Mouse (Mus musculus) stomach, embryonic 14.5 days (tissue): ENCODE results near the gene Il1rap. TPM values are rescaled to one million over a fixed set of nuclear protein-coding genes. Genes with fewer than 3 reads are reported as not detected.

Source experiments
- ATAC-seq: fragments of 200-750 bp; cut with Nextera tagmentation; 2 replicates; pipeline ENCODE4 v1.8.0; 2017; ENCODE audit warnings: low read depth, moderate TSS enrichment; ENCODE audit not compliant: insufficient number of reproducible peaks, insufficient read depth, low FRiP score
- H3K27ac ChIP-seq: fragments of 300-500 bp; sonication (generic); 2 replicates; pipeline ENCODE4 v1.5.1; 2014; ENCODE audit warnings: mild to moderate bottlenecking, low read length, moderate library complexity, mixed read lengths
- H3K27me3 ChIP-seq: fragments of 300-500 bp; sonication (generic); 2 replicates; pipeline ENCODE4 v1.6.1; 2014; ENCODE audit warnings: low read length, control low read depth, mixed read lengths; ENCODE audit not compliant: control insufficient read depth, insufficient read depth
- H3K36me3 ChIP-seq: fragments of 300-500 bp; sonication (generic); 2 replicates; pipeline ENCODE4 v1.6.1; 2014; ENCODE audit warnings: mild to moderate bottlenecking, control low read depth, low read length, moderate library complexity, mixed read lengths; ENCODE audit not compliant: control insufficient read depth, insufficient read depth
- H3K4me1 ChIP-seq: fragments of 300-500 bp; sonication (generic); 2 replicates; pipeline ENCODE4 v1.6.1; 2014; ENCODE audit warnings: low read length, control low read depth, mixed read lengths; ENCODE audit not compliant: control insufficient read depth, insufficient read depth
- H3K4me2 ChIP-seq: fragments of 300-500 bp; sonication (generic); replicated peaks from 2 replicates; pipeline ENCODE4 v1.6.1; 2014; ENCODE audit warnings: low read depth, low read length, control low read depth
- H3K4me3 ChIP-seq: fragments of 300-500 bp; sonication (generic); 2 replicates; pipeline ENCODE4 v1.5.1; 2014; ENCODE audit warnings: low read depth, low read length, control low read depth
- H3K9ac ChIP-seq: fragments of 300-500 bp; sonication (generic); replicated peaks from 2 replicates; pipeline ENCODE4 v1.6.1; 2014; ENCODE audit warnings: low read depth, mild to moderate bottlenecking, control low read depth, low read length, moderate library complexity, mixed read lengths
- H3K9me3 ChIP-seq: fragments of 300-500 bp; sonication (generic); 2 replicates; pipeline ENCODE4 v1.6.1; 2016; ENCODE audit warnings: low read depth, low read length, control low read depth; ENCODE audit not compliant: control insufficient read depth
- WGBS: fragments of 180-500 bp; shearing (Covaris S2); extraction: QIAGEN DNeasy Blood & Tissue Kit; methylation state at CpG from one replicate; pipeline ENCODE4 v1.1.7; 2014; 5-methylcytosine and 5-hydroxymethylcytosine counted together
- polyA plus RNA-seq: library from polyadenylated mRNA; unstranded; fragments of >200 nt; fragmentation: Nextera tagmentation; extraction: Ambion mirVana; gene quantifications from 2 replicates; pipeline ENCODE4 v1.2.1, GENCODE M21; 2014

Il1rap gene
- polyA plus RNA-seq, result 9.4 and 9.5 TPM in 2 replicates

- Histone ChIP-seq H3K27me3 (no peaks in the 10 kb centered on the region), H3K9me3 (no peaks in the 10 kb centered on the region), H3K27ac (peak within 1 kb of the TSS; percentile 44; the same call in 1 of the 2 replicates), H3K4me1 (no peaks in the 10 kb centered on the region), H3K4me3 (peak within 1 kb of the TSS; percentile 64), H3K9ac (peak within 1 kb of the TSS; percentile 60), H3K4me2 (peak within 1 kb of the TSS; percentile 76), H3K36me3 (no peaks in the 10 kb centered on the region)
- peak; percentile 96 for ATAC-seq
- 2% methylated on average over 48 of the region's 51 CpGs for WGBS
Measured at GRCm38 (mm10) chr16:26581048-26581912, at the start of gene Il1rap. TSS of gene Il1rap (plus strand) at chr16:26581704.

- no peaks in the 10 kb centered on the region for H3K36me3 ChIP-seq
- H3K9ac ChIP-seq, result no peak overlapping the region
- H3K9me3 ChIP-seq, result no peaks in the 10 kb centered on the region
- no peak for ATAC-seq
- no peak overlapping the region for H3K4me2 ChIP-seq
- no peak overlapping the region for H3K4me3 ChIP-seq
- no peaks in the 10 kb centered on the region for H3K4me1 ChIP-seq
- H3K27ac ChIP-seq, result no peak overlapping the region
- 78% methylated on average over 1 of the region's 1 CpGs for WGBS
- H3K27me3 ChIP-seq, result no peaks in the 10 kb centered on the region
Measured at GRCm38 (mm10) chr16:26532287-26532686, 49.2 kb upstream of the Il1rap start.

- no peaks in the 10 kb centered on the region for H3K36me3 ChIP-seq
- no peaks in the 10 kb centered on the region for H3K27me3 ChIP-seq
- no peaks in the 10 kb centered on the region for H3K9me3 ChIP-seq
- no peak overlapping the region for H3K4me2 ChIP-seq
- no peak overlapping the region for H3K4me3 ChIP-seq
- ATAC-seq, result no peak; the same call in 1 of the 2 replicates
- WGBS, result 12% methylated on average over 7 of the region's 7 CpGs
- no peak overlapping the region for H3K9ac ChIP-seq
- no peaks in the 10 kb centered on the region for H3K4me1 ChIP-seq
- no peak overlapping the region for H3K27ac ChIP-seq
Measured at GRCm38 (mm10) chr16:26546170-26546878, 35.2 kb upstream of the Il1rap start.

GRCm38 (mm10) chr16:26546879-26547206 lies 34.7 kb upstream of the Il1rap start:
- no peak for ATAC-seq
- no peak overlapping the region for H3K4me2 ChIP-seq
- H3K27me3 ChIP-seq, result no peaks in the 10 kb centered on the region
- WGBS, result 38% methylated on average over 1 of the region's 1 CpGs
- no peak overlapping the region for H3K9ac ChIP-seq
- no peaks in the 10 kb centered on the region for H3K36me3 ChIP-seq
- H3K9me3 ChIP-seq, result no peaks in the 10 kb centered on the region
- no peaks in the 10 kb centered on the region for H3K4me1 ChIP-seq
- no peak overlapping the region for H3K27ac ChIP-seq
- no peak overlapping the region for H3K4me3 ChIP-seq

GRCm38 (mm10) chr16:26549221-26549620 lies 32.3 kb upstream of the Il1rap start:
- Histone ChIP-seq H3K27me3 (no peaks in the 10 kb centered on the region), H3K27ac (no peak overlapping the region), H3K4me1 (no peaks in the 10 kb centered on the region), H3K4me2 (no peak overlapping the region), H3K4me3 (no peak overlapping the region), H3K9me3 (no peaks in the 10 kb centered on the region), H3K36me3 (no peaks in the 10 kb centered on the region), H3K9ac (no peak overlapping the region)
- ATAC-seq, result no peak
- 94% methylated on average over 2 of the region's 2 CpGs for WGBS

GRCm38 (mm10) chr16:26552234-26552633 lies 29.3 kb upstream of the Il1rap start:
- Histone ChIP-seq H3K4me3 (no peak overlapping the region), H3K27me3 (no peaks in the 10 kb centered on the region), H3K27ac (no peak overlapping the region), H3K9me3 (no peaks in the 10 kb centered on the region), H3K4me2 (no peak overlapping the region), H3K4me1 (no peaks in the 10 kb centered on the region), H3K9ac (no peak overlapping the region), H3K36me3 (no peaks in the 10 kb centered on the region)
- no peak for ATAC-seq
- 71% methylated on average over 3 of the region's 3 CpGs for WGBS

- H3K9me3 ChIP-seq, result no peaks in the 10 kb centered on the region
- no peak overlapping the region for H3K9ac ChIP-seq
- H3K36me3 ChIP-seq, result no peaks in the 10 kb centered on the region
- no peak for ATAC-seq
- WGBS, result 87% methylated on average over 1 of the region's 1 CpGs
- no peaks in the 10 kb centered on the region for H3K27me3 ChIP-seq
- no peak overlapping the region for H3K4me3 ChIP-seq
- no peaks in the 10 kb centered on the region for H3K4me1 ChIP-seq
- H3K4me2 ChIP-seq, result no peak overlapping the region
- H3K27ac ChIP-seq, result no peak overlapping the region
Measured at GRCm38 (mm10) chr16:26558797-26559196, 22.7 kb upstream of the Il1rap start.

- H3K4me3 ChIP-seq, result no peak overlapping the region
- H3K9me3 ChIP-seq, result no peaks in the 10 kb centered on the region
- no peak for ATAC-seq
- no peak overlapping the region for H3K4me2 ChIP-seq
- H3K27ac ChIP-seq, result no peak overlapping the region
- no peaks in the 10 kb centered on the region for H3K4me1 ChIP-seq
- H3K9ac ChIP-seq, result no peak overlapping the region
- no peaks in the 10 kb centered on the region for H3K36me3 ChIP-seq
- no peaks in the 10 kb centered on the region for H3K27me3 ChIP-seq
- WGBS, result 56% methylated on average over 2 of the region's 2 CpGs
Measured at GRCm38 (mm10) chr16:26561743-26562142, 19.8 kb upstream of the Il1rap start.
